Mouse (Mus musculus) thymus, adult 2 months (tissue): ENCODE results near the gene Gpr61. TPM values are rescaled to one million over a fixed set of nuclear protein-coding genes. Genes with fewer than 3 reads are reported as not detected.

Experiments
- DNase-seq: peaks from one replicate; pipeline ENCODE4 v3.0.0; 2021
- H3K27ac ChIP-seq: fragments of 200-500 bp; 2 replicates; pipeline ENCODE4 v1.5.1; 2012; ENCODE audit warnings: low read length, control low read depth; ENCODE audit not compliant: control insufficient read depth, insufficient read depth
- H3K27me3 ChIP-seq: fragments of 200-500 bp; 2 replicates; pipeline ENCODE4 v1.6.1; 2012; ENCODE audit warnings: mild to moderate bottlenecking, low read length, moderate library complexity, mixed read lengths; ENCODE audit not compliant: control insufficient read depth, insufficient read depth
- H3K36me3 ChIP-seq: fragments of 200-500 bp; 2 replicates; pipeline ENCODE4 v1.6.1; 2012; ENCODE audit warnings: mild to moderate bottlenecking, low read length, moderate library complexity; ENCODE audit not compliant: control insufficient read depth, insufficient read depth
- H3K4me1 ChIP-seq: fragments of 200-500 bp; replicated peaks from 2 replicates; pipeline ENCODE4 v1.6.1; 2012; ENCODE audit warnings: low read length; ENCODE audit not compliant: control insufficient read depth, insufficient read depth
- H3K4me3 ChIP-seq: fragments of 200-500 bp; 2 replicates; pipeline ENCODE4 v1.5.1; 2012; ENCODE audit warnings: mild to moderate bottlenecking, low read length, control low read depth, moderate library complexity; ENCODE audit not compliant: control insufficient read depth, insufficient read depth
- CTCF ChIP-seq: fragments of 200-500 bp; IDR thresholded peaks from 2 replicates; pipeline ENCODE4 v1.5.1; 2012; ENCODE audit warnings: mild to moderate bottlenecking, control low read depth, low read length, moderate library complexity, borderline replicate concordance; ENCODE audit not compliant: control insufficient read depth, poor library complexity, insufficient read depth; ENCODE audit errors: extremely low read depth
- POLR2A ChIP-seq: fragments of 200-500 bp; IDR thresholded peaks from 2 replicates; pipeline ENCODE4 v1.6.1; 2012; ENCODE audit warnings: mild to moderate bottlenecking, low read length, control low read depth, moderate library complexity; ENCODE audit not compliant: control insufficient read depth, poor library complexity, insufficient read depth; ENCODE audit errors: extremely low read depth
- WGBS: fragments of 180-500 bp; shearing (Covaris S2); methylation state at CpG from one replicate; pipeline ENCODE4 v1.1.7; 2018; 5-methylcytosine and 5-hydroxymethylcytosine counted together
- polyA plus RNA-seq: library from polyadenylated mRNA; depleted of rRNA; stranded (reverse); fragments of >200 nt; gene quantifications from 2 replicates; pipeline ENCODE4 v1.2.3, GENCODE M21; 2012; rRNA removed

Gene Gpr61
- polyA plus RNA-seq, 1 experiment, result not detected

DNA sequence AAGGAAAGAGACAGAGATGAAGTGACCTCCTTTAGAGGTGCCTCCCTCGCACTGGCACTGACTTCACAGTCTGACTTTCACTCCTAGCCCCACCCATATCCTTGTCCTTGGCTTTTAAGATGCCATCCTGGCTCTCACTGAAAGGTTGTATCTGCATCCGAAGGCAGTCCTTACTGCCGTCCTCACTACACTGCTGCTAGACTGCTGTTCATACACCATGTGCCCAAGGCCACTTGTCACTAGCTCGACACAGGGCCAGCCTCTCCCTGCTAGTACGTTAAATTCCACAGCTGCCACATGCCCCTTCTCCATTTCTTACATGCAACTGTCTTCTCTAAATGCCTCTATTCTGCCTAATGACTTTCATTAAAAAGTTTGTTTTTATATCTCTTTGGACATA lies 43.4 kb downstream of the Gpr61 start:
- Histone ChIP-seq H3K4me3 (no peak overlapping the region), H3K27ac (no peak overlapping the region), H3K27me3 (no peaks in the 10 kb centered on the region), H3K4me1 (no peaks in the 10 kb centered on the region), H3K36me3 (peaks cover 76% of the 10 kb centered on the region)
- 97% methylated on average over 5 of the region's 5 CpGs for WGBS
- no peak for TF ChIP-seq CTCF
- no peak for TF ChIP-seq POLR2A
- DNase-seq, result no peak

DNA sequence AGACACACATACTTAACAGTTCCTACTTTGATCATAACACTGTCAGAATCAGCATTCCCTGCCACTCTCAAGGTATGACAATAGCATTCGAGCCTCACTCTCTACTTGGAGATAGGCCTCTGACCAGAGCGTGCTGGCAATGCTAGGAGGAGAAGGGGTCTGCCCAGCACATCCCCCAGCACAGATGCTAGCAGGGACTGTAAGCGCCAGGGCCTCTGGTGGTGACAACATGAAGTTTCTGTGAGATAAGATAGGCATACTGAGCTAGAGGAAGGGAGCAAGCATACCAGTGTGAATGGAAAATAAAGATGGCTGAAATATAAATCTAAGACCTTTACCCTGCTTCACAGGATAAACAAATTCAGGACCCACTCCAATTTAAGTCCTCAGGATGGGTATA lies 49.4 kb downstream of the Gpr61 start:
- 99% methylated on average over 3 of the region's 3 CpGs for WGBS

DNA sequence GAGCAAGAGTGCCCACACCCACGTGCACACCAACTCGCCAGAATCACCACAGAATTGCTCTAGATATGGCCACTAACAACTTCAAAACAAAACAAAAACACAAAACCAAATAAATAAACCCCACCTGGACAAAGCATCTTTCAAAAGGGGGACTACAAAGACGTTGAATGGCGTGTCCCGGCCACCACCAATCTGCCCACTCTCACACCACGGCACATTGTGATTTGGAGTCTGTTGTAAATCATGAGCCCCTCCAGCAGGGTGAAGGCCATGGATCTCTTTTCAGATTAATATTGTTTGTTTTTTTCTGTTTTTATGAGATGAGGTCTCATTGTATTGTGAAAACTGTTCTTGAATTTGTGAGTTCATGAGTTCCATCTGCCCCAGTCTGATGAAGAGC lies 52.6 kb downstream of the Gpr61 start:
- no peak for DNase-seq
- Histone ChIP-seq H3K27ac (no peak overlapping the region), H3K4me1 (no peaks in the 10 kb centered on the region), H3K27me3 (no peaks in the 10 kb centered on the region), H3K36me3 (peaks cover 7% of the 10 kb centered on the region; the same call in 1 of the 2 replicates), H3K4me3 (no peak overlapping the region)
- no peak for TF ChIP-seq POLR2A
- no peak for TF ChIP-seq CTCF
- WGBS, result 94% methylated on average over 6 of the region's 6 CpGs

More for the DNA sequence above, 49.4 kb downstream of the Gpr61 start:
- H3K4me3 ChIP-seq, result no peak overlapping the region
- no peaks in the 10 kb centered on the region for H3K4me1 ChIP-seq
- H3K27ac ChIP-seq, result no peak overlapping the region
- no peaks in the 10 kb centered on the region for H3K27me3 ChIP-seq
- TF ChIP-seq CTCF (no peak), POLR2A (no peak)
- DNase-seq, result no peak
- peaks cover 34% of the 10 kb centered on the region for H3K36me3 ChIP-seq

DNA sequence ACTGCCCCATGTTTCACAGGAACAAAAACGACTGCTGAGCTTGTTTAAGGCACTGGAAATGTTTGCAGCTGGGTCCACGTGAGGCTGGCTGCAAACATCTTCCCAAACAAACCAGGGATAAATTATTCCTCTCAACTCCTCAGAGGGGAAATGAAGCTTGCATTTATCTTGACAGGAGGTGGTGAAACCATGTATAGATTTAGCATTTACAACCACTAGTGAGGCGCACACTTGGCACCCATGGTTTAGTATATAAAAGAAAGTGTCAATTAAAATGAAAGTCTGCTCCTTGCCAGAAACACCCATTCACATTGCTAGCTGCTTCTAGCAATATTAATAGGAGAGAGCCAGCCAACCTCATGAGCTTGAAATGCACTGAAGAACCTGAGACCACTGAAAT lies 53.1 kb downstream of the Gpr61 start:
- 82% methylated on average over 3 of the region's 3 CpGs for WGBS
- H3K4me3 ChIP-seq, result no peak overlapping the region
- no peak for TF ChIP-seq CTCF
- TF ChIP-seq POLR2A, result no peak
- H3K27me3 ChIP-seq, result no peaks in the 10 kb centered on the region
- no peak overlapping the region for H3K27ac ChIP-seq
- no peak for DNase-seq
- no peaks in the 10 kb centered on the region for H3K4me1 ChIP-seq
- peaks cover 7% of the 10 kb centered on the region; the same call in 1 of the 2 replicates for H3K36me3 ChIP-seq

Other genes with a start within 250 kb of the Gpr61 start
- 2.1 and 5.3 TPM in 2 replicates for gene Gstm7, start 223.1 kb downstream of the Gpr61 start, polyA plus RNA-seq
- gene Gstm6, start 211.1 kb downstream of the Gpr61 start, polyA plus RNA-seq, result 1.1 and 1.3 TPM in 2 replicates
- gene Gstm3, start 185.6 kb downstream of the Gpr61 start, polyA plus RNA-seq, result 1.2 and 1.3 TPM in 2 replicates
- gene Gstm2, start 168.4 kb downstream of the Gpr61 start, polyA plus RNA-seq, result 15.4 and 28.1 TPM in 2 replicates
- gene Gstm1, start 136.9 kb downstream of the Gpr61 start, polyA plus RNA-seq, result 93.0 and 124 TPM in 2 replicates
- gene Gstm4, start 110.0 kb downstream of the Gpr61 start, polyA plus RNA-seq, result 7.9 and 9.7 TPM in 2 replicates
- gene Ampd2, start 68.2 kb downstream of the Gpr61 start, polyA plus RNA-seq, result 159 and 177 TPM in 2 replicates
- 0.27 and 0.32 TPM in 2 replicates for gene Gnat2, start 62.1 kb downstream of the Gpr61 start, polyA plus RNA-seq
- gene Gnai3, start 8.7 kb downstream of the Gpr61 start, polyA plus RNA-seq, result 34.3 and 35.7 TPM in 2 replicates
- 10.8 and 11.2 TPM in 2 replicates for gene Amigo1, start 31.5 kb upstream of the Gpr61 start, polyA plus RNA-seq
- 21.9 and 23.0 TPM in 2 replicates for gene Cyb561d1, start 46.3 kb upstream of the Gpr61 start, polyA plus RNA-seq
- 38.0 and 38.8 TPM in 2 replicates for gene Atxn7l2, start 56.1 kb upstream of the Gpr61 start, polyA plus RNA-seq
- gene Sypl2, start 71.8 kb upstream of the Gpr61 start, polyA plus RNA-seq, result 0.40 and 0.62 TPM in 2 replicates
- 57.5 and 71.3 TPM in 2 replicates for gene Psma5, start 102.0 kb upstream of the Gpr61 start, polyA plus RNA-seq
- gene Sort1, start 129.2 kb upstream of the Gpr61 start, polyA plus RNA-seq, result 16.0 and 16.5 TPM in 2 replicates
- 8.3 and 16.6 TPM in 2 replicates for gene Mybphl, start 210.0 kb upstream of the Gpr61 start, polyA plus RNA-seq
- gene Psrc1, start 229.0 kb upstream of the Gpr61 start, polyA plus RNA-seq, result 27.9 and 29.9 TPM in 2 replicates